Mouse (Mus musculus): ENCODE results near the gene Slc38a5. TPM values are rescaled to one million over a fixed set of nuclear protein-coding genes. Genes with fewer than 3 reads are reported as not detected.
A peak's percentile ranks its signal among the peaks of the same experiment; 100 is the strongest.

Slc38a5 gene
- not detected for polyA plus RNA-seq (2012; fragmentation: generic; extraction: Trizol)
- long read RNA-seq, experiment 1 = 0 reads
- long read RNA-seq, experiment 2 = 0 reads

GRCm38 (mm10) chrX:8271083-8271820 is at the start of gene Slc38a5:
TSS of gene Slc38a5 (plus strand) at chrX:8271133.
- no peak for TF ChIP-seq USF1 (IDR thresholded peaks at IDR 0.05; ENCODE audit: low read depth)
- no peak for TF ChIP-seq FOSL1 (IDR thresholded peaks at IDR 0.05; ENCODE audit: insufficient read depth, low read length, poor library complexity, severe bottlenecking)
- TF ChIP-seq MYOD1 (IDR thresholded peaks at IDR 0.05; ENCODE audit: control insufficient read depth, insufficient read length, low read depth) = no peak
- no peak for TF ChIP-seq CTCF (IDR thresholded peaks at IDR 0.05; ENCODE audit: control insufficient read depth, insufficient read depth, insufficient read length)
- TF ChIP-seq CEBPB (IDR thresholded peaks at IDR 0.05; ENCODE audit: low read depth) = no peak
- no peak for TF ChIP-seq MYOG (IDR thresholded peaks at IDR 0.05; ENCODE audit: control insufficient read depth, extremely low read depth, insufficient read length)
- TF ChIP-seq MAX (IDR thresholded peaks at IDR 0.05) = no peak
- H3ac ChIP-seq (ENCODE audit: control insufficient read depth, insufficient read length, low read depth) = no peak within 1 kb of the TSS
- no peaks in the 10 kb centered on the region for H3K36me3 ChIP-seq (ENCODE audit: control insufficient read depth, insufficient read depth)
- no peaks in the 10 kb centered on the region for H3K79me3 ChIP-seq (ENCODE audit: low read depth)
- H3K27me3 ChIP-seq (ENCODE audit: control insufficient read depth, insufficient read depth, insufficient read length) = peaks cover 9% of the 10 kb centered on the region
- no peaks in the 10 kb centered on the region for H3K79me2 ChIP-seq (ENCODE audit: control insufficient read depth, insufficient read depth)
- no peak within 1 kb of the TSS for H3K4me3 ChIP-seq (ENCODE audit: insufficient read depth, poor library complexity, severe bottlenecking)

DNA sequence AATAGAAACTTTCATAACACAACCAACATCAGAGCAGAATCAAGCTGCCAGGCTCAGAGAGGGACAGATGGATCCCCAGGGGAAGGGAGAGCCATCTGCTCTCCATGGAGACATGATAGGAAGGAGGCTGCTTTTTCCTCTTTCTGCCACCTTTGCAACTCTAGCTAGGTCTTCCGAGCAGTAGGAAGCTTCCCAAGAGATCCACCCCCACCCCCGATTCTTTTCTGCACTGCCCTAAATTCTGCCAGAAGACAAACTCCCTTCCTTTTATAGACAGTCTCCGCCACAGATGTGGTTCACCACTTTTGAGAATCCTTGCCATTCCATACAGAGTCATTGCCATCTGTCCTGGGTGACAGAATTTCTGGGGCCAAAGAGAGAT is 48.6 kb upstream of the Slc38a5 start:
- no peaks in the 10 kb centered on the region for H3K27me3 ChIP-seq (ENCODE audit: control insufficient read depth, insufficient read depth, insufficient read length)

GRCm38 (mm10) chrX:8222678-8223421 is 48.1 kb upstream of the Slc38a5 start:
- Histone ChIP-seq H3K36me3 (ENCODE audit: control insufficient read depth, insufficient read depth) (no peaks in the 10 kb centered on the region), H3K4me3 (ENCODE audit: insufficient read depth, poor library complexity, severe bottlenecking) (no peak overlapping the region), H3K27me3 (ENCODE audit: control insufficient read depth, insufficient read depth, insufficient read length) (no peaks in the 10 kb centered on the region), H3K79me3 (ENCODE audit: low read depth) (no peaks in the 10 kb centered on the region), H3K79me2 (ENCODE audit: control insufficient read depth, insufficient read depth) (no peaks in the 10 kb centered on the region), H3ac (ENCODE audit: control insufficient read depth, insufficient read length, low read depth) (peak overlapping the region; percentile 4)
- TF ChIP-seq USF1 (IDR thresholded peaks at IDR 0.05; ENCODE audit: low read depth) (peak; percentile 89), FOSL1 (IDR thresholded peaks at IDR 0.05; ENCODE audit: insufficient read depth, low read length, poor library complexity, severe bottlenecking) (no peak), MAX (IDR thresholded peaks at IDR 0.05) (no peak)

More for the DNA sequence above, 48.6 kb upstream of the Slc38a5 start:
- H3K36me3 ChIP-seq (ENCODE audit: control insufficient read depth, insufficient read depth) = no peaks in the 10 kb centered on the region
- H3K79me3 ChIP-seq (ENCODE audit: low read depth) = no peaks in the 10 kb centered on the region
- H3K79me2 ChIP-seq (ENCODE audit: control insufficient read depth, insufficient read depth) = no peaks in the 10 kb centered on the region
- TF ChIP-seq FOSL1 (IDR thresholded peaks at IDR 0.05; ENCODE audit: insufficient read depth, low read length, poor library complexity, severe bottlenecking) (no peak), CTCF (IDR thresholded peaks at IDR 0.05; ENCODE audit: control insufficient read depth, insufficient read depth, insufficient read length) (no peak), CEBPB (IDR thresholded peaks at IDR 0.05; ENCODE audit: low read depth) (no peak), MYOD1 (IDR thresholded peaks at IDR 0.05; ENCODE audit: control insufficient read depth, insufficient read length, low read depth) (no peak), USF1 (IDR thresholded peaks at IDR 0.05; ENCODE audit: low read depth) (no peak), MYOG (IDR thresholded peaks at IDR 0.05; ENCODE audit: control insufficient read depth, extremely low read depth, insufficient read length) (no peak), MAX (IDR thresholded peaks at IDR 0.05) (no peak)
- no peak overlapping the region for H3ac ChIP-seq (ENCODE audit: control insufficient read depth, insufficient read length, low read depth)
- H3K4me3 ChIP-seq (ENCODE audit: insufficient read depth, poor library complexity, severe bottlenecking) = no peak overlapping the region

DNA sequence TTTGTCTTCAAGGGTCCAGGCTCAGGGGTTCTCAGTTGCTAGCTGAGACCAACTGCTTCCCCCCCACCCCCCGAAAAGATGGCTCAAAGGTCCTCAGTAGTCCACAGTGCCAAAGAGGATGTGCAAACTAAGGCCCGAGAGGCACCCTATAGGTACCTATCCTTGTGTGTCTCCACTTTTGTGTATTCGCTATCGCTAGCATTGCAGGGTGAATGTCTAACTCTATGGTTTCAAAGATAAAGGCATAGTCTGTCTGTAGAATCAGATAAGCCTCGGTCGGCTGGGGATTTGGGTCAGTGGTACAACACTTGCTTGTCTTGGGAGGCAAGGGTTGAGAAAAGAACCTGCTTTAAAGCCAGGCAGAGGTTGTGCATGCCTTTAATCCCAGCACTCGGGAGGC is 47.5 kb upstream of the Slc38a5 start:
- no peaks in the 10 kb centered on the region for H3K79me3 ChIP-seq (ENCODE audit: low read depth)
- no peak overlapping the region for H3ac ChIP-seq (ENCODE audit: control insufficient read depth, insufficient read length, low read depth)
- no peaks in the 10 kb centered on the region for H3K36me3 ChIP-seq (ENCODE audit: control insufficient read depth, insufficient read depth)
- no peaks in the 10 kb centered on the region for H3K79me2 ChIP-seq (ENCODE audit: control insufficient read depth, insufficient read depth)
- H3K27me3 ChIP-seq (ENCODE audit: control insufficient read depth, insufficient read depth, insufficient read length) = no peaks in the 10 kb centered on the region
- no peak overlapping the region for H3K4me3 ChIP-seq (ENCODE audit: insufficient read depth, poor library complexity, severe bottlenecking)
- TF ChIP-seq MYOD1 (IDR thresholded peaks at IDR 0.05; ENCODE audit: control insufficient read depth, insufficient read length, low read depth) (no peak), USF1 (IDR thresholded peaks at IDR 0.05; ENCODE audit: low read depth) (no peak), MAX (IDR thresholded peaks at IDR 0.05) (no peak), CEBPB (IDR thresholded peaks at IDR 0.05; ENCODE audit: low read depth) (no peak), CTCF (IDR thresholded peaks at IDR 0.05; ENCODE audit: control insufficient read depth, insufficient read depth, insufficient read length) (no peak), FOSL1 (IDR thresholded peaks at IDR 0.05; ENCODE audit: insufficient read depth, low read length, poor library complexity, severe bottlenecking) (no peak), MYOG (IDR thresholded peaks at IDR 0.05; ENCODE audit: control insufficient read depth, extremely low read depth, insufficient read length) (no peak)

DNA sequence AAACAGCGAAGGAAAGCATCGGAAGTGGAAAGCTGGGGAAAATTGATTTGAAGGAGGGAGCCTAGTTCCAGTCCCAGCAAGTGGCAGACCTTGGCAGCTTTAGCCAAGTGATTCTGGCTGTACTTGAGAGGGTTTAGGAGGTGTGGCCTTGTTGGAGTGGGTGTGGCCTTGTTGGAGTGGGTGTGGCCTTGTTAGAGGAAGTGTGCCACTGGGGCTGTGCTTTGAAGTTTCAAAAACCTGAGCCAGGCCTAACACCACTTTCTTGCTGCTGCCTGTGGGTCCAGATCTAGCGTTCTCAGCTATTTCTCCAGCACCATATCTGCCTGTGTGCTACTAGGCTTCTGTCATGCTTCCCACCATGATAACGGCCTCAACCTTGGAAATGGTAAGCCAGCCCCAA is 40.7 kb upstream of the Slc38a5 start:
- Histone ChIP-seq H3K36me3 (ENCODE audit: control insufficient read depth, insufficient read depth) (no peaks in the 10 kb centered on the region), H3K79me3 (ENCODE audit: low read depth) (no peaks in the 10 kb centered on the region), H3K27me3 (ENCODE audit: control insufficient read depth, insufficient read depth, insufficient read length) (no peaks in the 10 kb centered on the region), H3ac (ENCODE audit: control insufficient read depth, insufficient read length, low read depth) (no peak overlapping the region), H3K79me2 (ENCODE audit: control insufficient read depth, insufficient read depth) (no peaks in the 10 kb centered on the region), H3K4me3 (ENCODE audit: insufficient read depth, poor library complexity, severe bottlenecking) (no peak overlapping the region)
- TF ChIP-seq CEBPB (IDR thresholded peaks at IDR 0.05; ENCODE audit: low read depth) (no peak), CTCF (IDR thresholded peaks at IDR 0.05; ENCODE audit: control insufficient read depth, insufficient read depth, insufficient read length) (no peak), MAX (IDR thresholded peaks at IDR 0.05) (no peak), MYOG (IDR thresholded peaks at IDR 0.05; ENCODE audit: control insufficient read depth, extremely low read depth, insufficient read length) (no peak), MYOD1 (IDR thresholded peaks at IDR 0.05; ENCODE audit: control insufficient read depth, insufficient read length, low read depth) (no peak), FOSL1 (IDR thresholded peaks at IDR 0.05; ENCODE audit: insufficient read depth, low read length, poor library complexity, severe bottlenecking) (no peak), USF1 (IDR thresholded peaks at IDR 0.05; ENCODE audit: low read depth) (no peak)

Data from C2C12 (cell line).